ENCODE assay signal across 14 mouse cellular contexts in genomic region chr12:24580996-24581683, GRCm38 (mm10). TPM values are rescaled to one million over a fixed set of nuclear protein-coding genes. Genes with fewer than 3 reads are reported as not detected.
DNase-seq lines count a peak whose midpoint lies in the region; ATAC-seq lines count a peak whose summit lies in the region.
"Had no signal": no experiment of that assay in that cellular context is flagged by ENCODE, and none has a peak within 500 bp of the region (broad histone marks: within the 10 kb centered on the region; RNA-seq: fewer than 3 reads in every experiment).

No protein-coding gene starts in this region.

- H3K27me3 ChIP-seq in embryonic facial prominence, embryonic 14.5 days (replicated peaks; ENCODE audit: control insufficient read depth, insufficient read depth, low read length): no peaks in the 10 kb centered on the region
- H3K27me3 ChIP-seq in embryonic facial prominence, embryonic 10.5 days (replicated peaks; ENCODE audit: low read depth, poor library complexity, severe bottlenecking): peaks cover 1% of the 10 kb centered on the region; the same call in 1 of the 2 replicates
- H3K27me3 ChIP-seq in liver, embryonic 12.5 days (replicated peaks): no peaks in the 10 kb centered on the region
- H3K27me3 ChIP-seq: forebrain, embryonic 15.5 days; limb, embryonic 15.5 days; neural tube, embryonic 12.5 days; stomach, embryonic 15.5 days had no signal

- no peak overlapping the region for H3K4me3 ChIP-seq in embryonic facial prominence, embryonic 14.5 days (ENCODE audit: low read depth, low read length)
- no peak overlapping the region for H3K4me3 ChIP-seq in embryonic facial prominence, embryonic 10.5 days
- H3K4me3 ChIP-seq in liver, embryonic 12.5 days: no peak overlapping the region
- H3K4me3 ChIP-seq: forebrain, embryonic 15.5 days; limb, embryonic 15.5 days; neural tube, embryonic 12.5 days; stomach, embryonic 15.5 days had no signal

- H3K36me3 ChIP-seq in embryonic facial prominence, embryonic 14.5 days (ENCODE audit: control insufficient read depth, insufficient read depth, low read length): no peaks in the 10 kb centered on the region
- H3K36me3 ChIP-seq in embryonic facial prominence, embryonic 10.5 days (replicated peaks): no peaks in the 10 kb centered on the region
- H3K36me3 ChIP-seq in liver, embryonic 12.5 days: no peaks in the 10 kb centered on the region
- H3K36me3 ChIP-seq: forebrain, embryonic 15.5 days; limb, embryonic 15.5 days; neural tube, embryonic 12.5 days; stomach, embryonic 15.5 days had no signal

- no peak overlapping the region for H3K4me2 ChIP-seq in embryonic facial prominence, embryonic 14.5 days (ENCODE audit: low read depth, low read length)
- peak overlapping the region; percentile 48 for H3K4me2 ChIP-seq in liver, embryonic 12.5 days
- H3K4me2 ChIP-seq: forebrain, embryonic 15.5 days; limb, embryonic 15.5 days; neural tube, embryonic 12.5 days; stomach, embryonic 15.5 days had no signal

- no peak overlapping the region for H3K27ac ChIP-seq in embryonic facial prominence, embryonic 14.5 days (replicated peaks; ENCODE audit: low read depth, low read length)
- no peak overlapping the region for H3K27ac ChIP-seq in embryonic facial prominence, embryonic 10.5 days (replicated peaks)
- peak overlapping the region; percentile 57; the same call in 1 of the 2 replicates for H3K27ac ChIP-seq in liver, embryonic 12.5 days
- H3K27ac ChIP-seq: forebrain, embryonic 15.5 days; limb, embryonic 15.5 days; neural tube, embryonic 12.5 days; stomach, embryonic 15.5 days had no signal

- DNase-seq in embryonic facial prominence, embryonic 14.5 days (ENCODE audit: low spot score): no peak
- DNase-seq in embryonic facial prominence, embryonic 10.5 days (ENCODE audit: low spot score): no peak
- DNase-seq in right cerebral cortex, adult 18-20 months: peak; percentile 25
- DNase-seq in right cerebral cortex, postnatal 4 days: no peak
- no peak for DNase-seq in heart, adult 9 months (ENCODE audit: low spot score in 2 of 2)
- DNase-seq in thymus, postnatal 36 days: no peak
- DNase-seq: heart, adult 18-20 months; kidney, postnatal 25 days had no signal

- H3K9ac ChIP-seq in embryonic facial prominence, embryonic 14.5 days (ENCODE audit: low read depth, low read length): no peak overlapping the region
- H3K9ac ChIP-seq in liver, embryonic 12.5 days: no peak overlapping the region
- H3K9ac ChIP-seq: forebrain, embryonic 15.5 days; limb, embryonic 15.5 days; neural tube, embryonic 12.5 days; stomach, embryonic 15.5 days had no signal

- H3K4me1 ChIP-seq in embryonic facial prominence, embryonic 14.5 days (ENCODE audit: control insufficient read depth, insufficient read depth, low read length): no peaks in the 10 kb centered on the region
- H3K4me1 ChIP-seq in embryonic facial prominence, embryonic 10.5 days: no peaks in the 10 kb centered on the region
- H3K4me1 ChIP-seq in liver, embryonic 12.5 days: peaks cover 31% of the 10 kb centered on the region
- H3K4me1 ChIP-seq: forebrain, embryonic 15.5 days; neural tube, embryonic 12.5 days; stomach, embryonic 15.5 days had no signal

- peak; percentile 50; the same call in 1 of the 2 replicates for ATAC-seq in embryonic facial prominence, embryonic 14.5 days (ENCODE audit: low read depth)
- peak; percentile 90 for ATAC-seq in liver, embryonic 12.5 days
- ATAC-seq in activated CD4-positive, CD25-positive, alpha-beta regulatory T cell, adult 4 months: no peak
- ATAC-seq: forebrain, embryonic 15.5 days had no signal

- 76% methylated on average over 14 of the region's 14 CpGs for WGBS in embryonic facial prominence, embryonic 14.5 days
- WGBS in embryonic facial prominence, embryonic 10.5 days: 85% methylated on average over 14 of the region's 14 CpGs
- WGBS in liver, embryonic 12.5 days (ENCODE audit: insufficient replicate concordance): 62% methylated on average over 14 of the region's 14 CpGs

- H3K9me3 ChIP-seq in embryonic facial prominence, embryonic 14.5 days (ENCODE audit: control insufficient read depth, low read length): no peaks in the 10 kb centered on the region
- H3K9me3 ChIP-seq in embryonic facial prominence, embryonic 10.5 days: no peaks in the 10 kb centered on the region
- no peaks in the 10 kb centered on the region for H3K9me3 ChIP-seq in liver, embryonic 12.5 days (replicated peaks)
- H3K9me3 ChIP-seq: forebrain, embryonic 15.5 days; limb, embryonic 15.5 days; neural tube, embryonic 12.5 days; stomach, embryonic 15.5 days had no signal

RNA-seq across cellular contexts. Expression of gene Grhl1, which starts 9.1 kb away (rescaled TPM):
- polyA plus RNA-seq in embryonic facial prominence, embryonic 14.5 days (2014; fragmentation: Nextera tagmentation; extraction: Ambion mirVana): 11.5 and 12.0 TPM in 2 replicates
- polyA plus RNA-seq in embryonic facial prominence, embryonic 10.5 days (2016; fragmentation: Nextera tagmentation; extraction: Ambion mirVana): 0.40 and 0.72 TPM in 2 replicates
- polyA plus RNA-seq in liver, embryonic 12.5 days (2016; fragmentation: Nextera tagmentation; extraction: Ambion mirVana): 0.45 and 0.72 TPM in 2 replicates
- 1 to 10 TPM; 4.5 to 4.6 TPM for polyA plus RNA-seq in activated CD4-positive, CD25-positive, alpha-beta regulatory T cell, adult 4 months (2017; shearing (Covaris generic))
